Mouse (Mus musculus): ENCODE measurements around the gene Cdkn2a. TPM values are rescaled to one million over a fixed set of nuclear protein-coding genes. Genes with fewer than 3 reads are reported as not detected.

Gene Cdkn2a
- total RNA-seq, 2 experiments from 2014 or later, result not detected

GRCm38 (mm10) chr4:89279641-89280040 lies 14.8 kb downstream of the Cdkn2a start:
- no peak for ATAC-seq (replicated peaks; ENCODE audit: low FRiP score, poor library complexity, severe bottlenecking)

GRCm38 (mm10) chr4:89277381-89277940 lies 17.0 kb downstream of the Cdkn2a start:
- no peak for ATAC-seq (replicated peaks; ENCODE audit: low FRiP score, poor library complexity, severe bottlenecking)

- no peak for ATAC-seq (replicated peaks; ENCODE audit: low FRiP score, poor library complexity, severe bottlenecking)
Observed at GRCm38 (mm10) chr4:89276669-89277219, 17.7 kb downstream of the Cdkn2a start.

GRCm38 (mm10) chr4:89275811-89276584 lies 18.5 kb downstream of the Cdkn2a start:
- ATAC-seq (replicated peaks; ENCODE audit: low FRiP score, poor library complexity, severe bottlenecking), result no peak

- ATAC-seq (replicated peaks; ENCODE audit: low FRiP score, poor library complexity, severe bottlenecking), result no peak
Observed at GRCm38 (mm10) chr4:89274829-89275548, 19.5 kb downstream of the Cdkn2a start.

GRCm38 (mm10) chr4:89274006-89274405 lies 20.4 kb downstream of the Cdkn2a start:
- ATAC-seq (replicated peaks; ENCODE audit: low FRiP score, poor library complexity, severe bottlenecking), result no peak

- no peak for ATAC-seq (replicated peaks; ENCODE audit: low FRiP score, poor library complexity, severe bottlenecking)
Observed at GRCm38 (mm10) chr4:89273585-89273984, 20.9 kb downstream of the Cdkn2a start.

GRCm38 (mm10) chr4:89272961-89273540 lies 21.4 kb downstream of the Cdkn2a start:
- no peak for ATAC-seq (replicated peaks; ENCODE audit: low FRiP score, poor library complexity, severe bottlenecking)

- ATAC-seq (replicated peaks; ENCODE audit: low FRiP score, poor library complexity, severe bottlenecking), result no peak
Observed at GRCm38 (mm10) chr4:89272101-89272718, 22.2 kb downstream of the Cdkn2a start.

- no peak for ATAC-seq (replicated peaks; ENCODE audit: low FRiP score, poor library complexity, severe bottlenecking)
Observed at GRCm38 (mm10) chr4:89257768-89258167, 36.7 kb downstream of the Cdkn2a start.

- ATAC-seq (replicated peaks; ENCODE audit: low FRiP score, poor library complexity, severe bottlenecking), result no peak
Observed at GRCm38 (mm10) chr4:89234446-89234845, 60.0 kb downstream of the Cdkn2a start.

Other genes starting within 250 kb of the Cdkn2a start
- gene Mtap, start 157.5 kb downstream of the Cdkn2a start, total RNA-seq (2015; ENCODE audit: low replicate concordance), result 1.3 and 8.3 TPM in 2 replicates
- 0.90 and 6.5 TPM in 2 replicates for gene Mtap, start 157.5 kb downstream of the Cdkn2a start, total RNA-seq (2017; ENCODE audit: low replicate concordance)
- not detected in 2 replicates for gene Cdkn2b, start 16.4 kb upstream of the Cdkn2a start, total RNA-seq (2015; ENCODE audit: low replicate concordance)
- gene Cdkn2b, start 16.4 kb upstream of the Cdkn2a start, total RNA-seq (2017; ENCODE audit: low replicate concordance), result not detected in 2 replicates